Mouse (Mus musculus) cortical plate, adult 2 months (tissue): ENCODE measurements around the gene Pcdh7.
A peak's percentile ranks its signal among the peaks of the same experiment; 100 is the strongest.

Experiments used
- CTCF ChIP-seq: fragments of 200-500 bp; IDR thresholded peaks from 2 replicates; pipeline ENCODE4 v1.5.1; 2011; ENCODE audit warnings: mild to moderate bottlenecking, control low read depth, low read length; ENCODE audit not compliant: insufficient read depth; ENCODE audit errors: extremely low read depth
- POLR2A ChIP-seq: fragments of 200-500 bp; IDR thresholded peaks from 2 replicates; pipeline ENCODE4 v1.6.1; 2011; ENCODE audit warnings: mild to moderate bottlenecking, low read length, control low read depth; ENCODE audit not compliant: insufficient read depth; ENCODE audit errors: extremely low read depth

- TF ChIP-seq CTCF, result 0 out of 2 replicates have a peak, but pooled peaks have one; percentile 6
- TF ChIP-seq POLR2A, result no peak
These were observed 51.9 kb downstream of the Pcdh7 start for GRCm38 (mm10) chr5:57769644-57770043.
